Mouse (Mus musculus) layer of hippocampus, adult 2 months (tissue): ENCODE results near the gene Lmf1. TPM values are rescaled to one million over a fixed set of nuclear protein-coding genes. Genes with fewer than 3 reads are reported as not detected.

Experiments used
- DNase-seq, 2 experiments: peaks; one replicate each; pipeline ENCODE4 v3.0.0; 2022; ENCODE audit warnings: low spot score in 2 of 2
- H3K27ac ChIP-seq: fragments of 200-600 bp; 2 replicates; pipeline ENCODE4 v1.8.1; 2022
- H3K4me3 ChIP-seq: fragments of 200-600 bp; 2 replicates; pipeline ENCODE4 v1.8.1; 2022; ENCODE audit warnings: mild to moderate bottlenecking
- CTCF ChIP-seq: fragments of 200-600 bp; conservative IDR thresholded peaks from 2 replicates; pipeline ENCODE4 v1.8.1; 2022; ENCODE audit warnings: antibody characterized with exemption, mild to moderate bottlenecking, moderate library complexity
- total RNA-seq, 2 experiments: library from RNA; stranded (reverse); gene quantifications; 2 replicates each; pipeline ENCODE4 v1.2.3; 2021

Lmf1 gene
- total RNA-seq, 2 experiments from 2014 or later, result 25.5 to 31.2 TPM

- no peak for TF ChIP-seq CTCF
- DNase-seq, result no peak
- Histone ChIP-seq H3K27ac (0 out of 2 replicates have a peak overlapping the region, but pooled peaks have one; percentile 7), H3K4me3 (no peak overlapping the region)
These were observed 14.8 kb downstream of the Lmf1 start for GRCm38 (mm10) chr17:25593411-25594261.

GRCm38 (mm10) chr17:25595495-25595894 lies 16.6 kb downstream of the Lmf1 start:
- Histone ChIP-seq H3K4me3 (no peak overlapping the region), H3K27ac (no peak overlapping the region)
- DNase-seq, result no peak
- peak; percentile 52 for TF ChIP-seq CTCF

- no peak for TF ChIP-seq CTCF
- H3K27ac ChIP-seq, result no peak overlapping the region
- no peak overlapping the region for H3K4me3 ChIP-seq
- DNase-seq, result no peak
These were observed 18.7 kb downstream of the Lmf1 start for GRCm38 (mm10) chr17:25597537-25597936.

GRCm38 (mm10) chr17:25602366-25602765 lies 23.5 kb downstream of the Lmf1 start:
- TF ChIP-seq CTCF, result peak; percentile 30

GRCm38 (mm10) chr17:25604234-25604633 lies 25.3 kb downstream of the Lmf1 start:
- no peak overlapping the region for H3K27ac ChIP-seq
- no peak overlapping the region for H3K4me3 ChIP-seq
- TF ChIP-seq CTCF, result no peak
- DNase-seq, result no peak

More at GRCm38 (mm10) chr17:25602366-25602765, 23.5 kb downstream of the Lmf1 start:
- Histone ChIP-seq H3K4me3 (no peak overlapping the region), H3K27ac (no peak overlapping the region)
- DNase-seq, result no peak

- TF ChIP-seq CTCF, result no peak
- H3K4me3 ChIP-seq, result no peak overlapping the region
- DNase-seq, result no peak
- peak overlapping the region; percentile 73 for H3K27ac ChIP-seq
These were observed 29.4 kb downstream of the Lmf1 start for GRCm38 (mm10) chr17:25608137-25608785.

GRCm38 (mm10) chr17:25608821-25609505 lies 30.1 kb downstream of the Lmf1 start:
- no peak for DNase-seq
- peak; percentile 8; the same call in 1 of the 2 replicates for TF ChIP-seq CTCF
- H3K4me3 ChIP-seq, result no peak overlapping the region
- peak overlapping the region; percentile 73 for H3K27ac ChIP-seq

- Histone ChIP-seq H3K27ac (peak overlapping the region; percentile 73; the same call in 1 of the 2 replicates), H3K4me3 (no peak overlapping the region)
- no peak for TF ChIP-seq CTCF
- DNase-seq, result no peak
These were observed 30.6 kb downstream of the Lmf1 start for GRCm38 (mm10) chr17:25609506-25609828.

- no peak for TF ChIP-seq CTCF
- no peak for DNase-seq
- Histone ChIP-seq H3K27ac (peak overlapping the region; percentile 73; the same call in 1 of the 2 replicates), H3K4me3 (no peak overlapping the region)
These were observed 31.3 kb downstream of the Lmf1 start for GRCm38 (mm10) chr17:25610151-25610550.

- TF ChIP-seq CTCF, result no peak
- no peak overlapping the region for H3K4me3 ChIP-seq
- DNase-seq, result no peak
- H3K27ac ChIP-seq, result no peak overlapping the region
These were observed 33.7 kb downstream of the Lmf1 start for GRCm38 (mm10) chr17:25612537-25612936.

- no peak for TF ChIP-seq CTCF
- H3K27ac ChIP-seq, result no peak overlapping the region
- DNase-seq, result no peak
- H3K4me3 ChIP-seq, result no peak overlapping the region
These were observed 34.4 kb downstream of the Lmf1 start for GRCm38 (mm10) chr17:25613323-25613722.

- peak overlapping the region; percentile 32; the same call in 1 of the 2 replicates for H3K27ac ChIP-seq
These were observed 36.0 kb downstream of the Lmf1 start for GRCm38 (mm10) chr17:25614723-25615510.

More at GRCm38 (mm10) chr17:25614723-25615510, 36.0 kb downstream of the Lmf1 start:
- no peak for DNase-seq
- TF ChIP-seq CTCF, result no peak
- H3K4me3 ChIP-seq, result no peak overlapping the region
